Mouse (Mus musculus): ENCODE data around the gene Samd1.

Gene Samd1

DNA sequence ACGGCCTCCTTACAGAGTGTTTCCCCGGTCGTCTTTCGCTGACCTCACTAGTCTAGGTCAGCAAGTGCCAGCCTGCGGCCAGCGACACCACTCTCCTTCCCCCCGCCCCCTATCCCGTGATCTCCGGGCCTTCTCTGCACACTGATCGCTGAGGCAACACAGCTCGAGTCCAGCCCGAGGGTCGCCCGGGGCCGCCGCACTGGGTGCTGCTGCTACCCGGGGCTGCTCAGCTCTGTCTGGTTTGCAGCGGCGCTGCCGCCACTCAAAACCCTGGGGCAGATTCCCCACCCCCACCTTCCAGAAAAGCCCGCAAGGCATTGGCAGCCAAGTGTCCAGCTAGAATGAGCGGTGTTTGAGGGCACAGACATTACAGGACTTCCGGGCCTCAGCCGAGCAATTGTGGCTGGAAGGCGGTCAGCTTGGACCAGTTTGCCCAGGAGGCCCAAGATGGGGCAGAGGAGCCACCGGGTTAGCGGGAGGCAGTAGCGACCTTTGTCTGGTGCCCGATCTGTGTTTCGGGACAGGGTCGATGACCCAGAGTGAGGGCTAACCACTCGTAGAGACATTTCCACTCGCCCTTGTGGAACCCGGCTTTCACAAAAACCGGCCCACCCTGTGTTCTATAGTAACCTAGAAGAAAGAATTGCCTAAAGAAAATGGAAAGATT, 15.2 kb downstream of the Samd1 start:
- DNase-seq, result peak; percentile 34

DNA sequence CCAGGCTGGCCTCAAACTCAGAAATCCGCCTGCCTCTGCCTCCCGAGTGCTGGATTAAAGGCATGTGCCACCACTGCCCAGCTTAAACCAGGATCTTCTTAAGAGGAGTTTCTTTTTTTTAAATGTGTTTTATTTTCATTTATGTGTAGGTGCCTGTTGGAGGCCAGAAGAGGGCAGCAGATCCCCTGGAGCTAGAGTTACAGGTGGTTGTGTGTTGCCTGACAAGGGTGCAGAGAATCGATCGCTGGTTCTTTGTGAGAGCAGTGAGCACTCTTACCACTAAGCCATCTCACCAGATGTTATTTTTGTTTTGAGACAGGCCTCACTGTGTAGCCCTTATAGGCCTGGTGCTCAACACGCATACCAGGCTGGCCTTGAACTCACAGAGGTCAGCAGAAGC, 18.4 kb downstream of the Samd1 start:
- DNase-seq, result no peak

DNA sequence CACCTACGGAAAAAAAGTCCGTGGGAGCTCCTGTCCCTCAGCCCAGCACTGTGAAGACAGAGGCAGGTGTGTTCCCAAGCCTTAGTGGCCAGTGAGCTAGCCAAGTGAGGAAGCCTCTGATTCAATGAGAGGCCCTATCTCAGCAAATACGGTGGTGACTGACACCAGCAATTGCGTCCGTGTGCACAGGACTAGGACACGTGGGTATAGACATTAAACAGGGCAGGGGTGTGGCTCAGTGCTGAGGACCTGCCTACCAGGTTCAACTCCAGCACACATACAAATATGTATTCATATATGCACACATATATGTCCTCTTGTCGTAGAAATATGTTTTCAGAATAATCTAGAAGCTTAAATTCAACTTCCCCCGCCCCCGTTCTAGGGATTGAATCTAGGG, 22.3 kb downstream of the Samd1 start:
- DNase-seq, result no peak

DNA sequence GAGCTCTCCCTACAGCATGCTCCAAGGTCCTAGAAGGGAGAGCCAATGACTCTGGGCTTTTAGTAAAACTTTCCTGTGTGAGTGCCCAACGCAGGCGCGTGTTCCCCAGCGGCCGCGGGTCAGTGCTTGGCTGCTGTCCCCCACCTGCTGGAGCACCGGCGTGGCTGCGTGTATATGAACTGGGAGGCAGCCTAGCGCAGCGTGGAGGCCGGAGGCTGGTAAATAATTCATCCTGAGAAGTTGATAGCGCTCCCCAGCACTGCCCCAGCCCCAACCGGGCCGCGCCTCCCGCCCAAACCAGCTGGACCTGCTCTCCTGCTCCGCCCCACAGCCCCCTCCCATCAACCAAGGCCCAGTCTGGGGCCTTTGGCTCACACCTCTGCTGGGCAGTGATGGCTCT, 23.6 kb downstream of the Samd1 start, which contains the start of gene Palm3:
TSS of gene Palm3 (plus strand) at position 376 of the 400 bp plus-strand sequence.
- no peak for DNase-seq

DNA sequence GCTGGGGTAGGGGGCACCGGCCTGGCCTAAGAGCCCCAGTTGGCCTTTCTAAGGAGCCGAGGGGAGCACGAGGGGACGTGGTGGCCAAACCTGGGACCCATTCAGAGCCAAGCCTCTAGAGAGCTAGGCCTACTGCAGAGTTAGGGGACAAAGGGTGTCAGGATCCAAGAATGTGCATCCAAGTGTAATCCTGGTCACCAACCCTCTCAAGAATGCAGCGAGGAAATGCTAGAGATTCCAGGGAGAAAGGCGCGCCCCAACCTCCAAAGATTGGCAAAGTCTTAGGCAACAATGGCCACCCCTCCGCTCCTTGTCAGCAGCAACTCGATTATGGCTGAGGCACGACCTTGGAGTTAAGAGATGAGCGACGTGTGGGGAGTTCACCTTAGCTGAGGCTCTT, 24.1 kb downstream of the Samd1 start:
- no peak for DNase-seq

DNA sequence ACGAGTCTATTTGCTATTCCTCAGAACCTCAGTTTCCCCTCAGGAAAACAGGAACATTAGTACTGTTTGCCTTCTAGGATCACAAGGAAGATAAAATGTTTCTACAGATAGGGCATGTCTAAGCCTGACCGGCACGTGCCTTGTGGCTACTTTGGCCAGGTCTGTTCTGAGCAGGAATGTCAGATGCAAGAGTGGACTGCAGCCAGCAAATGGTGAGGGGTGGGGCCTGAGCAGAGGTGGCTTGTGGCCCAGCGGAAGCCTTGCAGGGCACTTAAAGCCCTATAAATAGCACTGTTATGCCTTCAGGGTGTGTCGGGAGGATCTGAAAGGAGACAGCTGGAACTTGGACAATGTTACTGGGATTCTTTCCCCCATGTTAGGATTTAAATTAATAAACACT, 25.6 kb downstream of the Samd1 start:
- peak; percentile 40 to 48 for DNase-seq

DNA sequence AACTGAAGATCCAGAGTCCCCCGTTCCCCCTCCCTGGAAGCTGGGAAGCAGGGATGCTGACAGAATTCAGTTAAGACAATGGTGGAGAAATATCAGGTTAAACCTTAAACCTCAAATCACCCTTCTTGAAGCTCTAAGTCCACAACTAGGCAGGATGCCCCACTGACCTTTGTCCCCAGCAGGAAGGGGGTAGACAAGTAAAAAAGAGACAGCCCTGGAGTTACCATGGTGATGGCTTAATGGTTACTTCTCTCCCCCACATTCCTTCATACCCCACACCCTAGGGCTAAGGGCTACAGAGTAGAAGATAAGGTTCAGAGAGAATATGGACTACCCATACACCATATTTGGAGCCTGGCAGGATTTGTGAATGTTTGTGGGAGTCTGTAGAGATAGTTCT, 26.2 kb downstream of the Samd1 start:
- no peak for DNase-seq

DNA sequence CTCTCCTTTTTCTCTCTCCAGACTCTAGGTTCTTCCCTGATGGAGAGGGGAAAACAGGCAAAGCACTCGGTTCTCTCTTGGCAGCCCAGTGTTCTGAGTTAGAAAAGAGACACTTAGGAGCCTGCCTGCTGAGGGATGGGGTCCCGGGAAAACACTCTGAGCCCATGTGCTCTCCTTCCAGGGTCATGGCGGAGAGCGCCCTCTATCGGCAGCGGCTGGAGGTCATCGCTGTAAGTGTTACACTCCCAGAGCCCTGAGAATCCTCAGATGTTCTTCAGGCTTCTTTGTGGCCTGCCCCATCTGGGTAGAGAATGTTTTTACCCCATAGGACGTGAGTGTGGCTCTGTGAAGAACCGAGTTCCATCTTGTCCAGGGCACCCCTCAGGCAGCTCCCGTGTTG, 26.7 kb downstream of the Samd1 start:
- peak; percentile 72 to 76 for DNase-seq

DNA sequence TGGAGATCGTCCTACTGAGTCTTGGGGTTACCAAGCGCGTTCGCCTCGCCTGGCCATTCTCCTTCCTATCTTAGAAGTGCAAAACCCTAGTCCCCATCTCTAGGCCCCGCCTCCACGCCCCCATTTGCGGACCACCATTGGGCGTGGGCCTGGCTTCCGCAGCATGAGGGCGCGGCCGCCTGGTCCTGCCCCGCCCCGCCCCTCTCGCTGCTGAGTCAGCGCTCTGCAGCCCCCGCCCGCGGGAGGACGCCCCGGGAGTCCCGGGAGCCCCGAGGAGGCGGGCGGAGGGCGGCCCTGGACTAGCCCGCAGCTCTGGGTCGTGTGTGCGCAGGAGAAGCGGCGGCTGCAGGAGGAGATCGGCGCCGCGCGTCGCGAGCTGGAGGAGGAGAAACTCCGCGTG, 28.4 kb downstream of the Samd1 start:
- DNase-seq, result peak; percentile 60 to 74

DNA sequence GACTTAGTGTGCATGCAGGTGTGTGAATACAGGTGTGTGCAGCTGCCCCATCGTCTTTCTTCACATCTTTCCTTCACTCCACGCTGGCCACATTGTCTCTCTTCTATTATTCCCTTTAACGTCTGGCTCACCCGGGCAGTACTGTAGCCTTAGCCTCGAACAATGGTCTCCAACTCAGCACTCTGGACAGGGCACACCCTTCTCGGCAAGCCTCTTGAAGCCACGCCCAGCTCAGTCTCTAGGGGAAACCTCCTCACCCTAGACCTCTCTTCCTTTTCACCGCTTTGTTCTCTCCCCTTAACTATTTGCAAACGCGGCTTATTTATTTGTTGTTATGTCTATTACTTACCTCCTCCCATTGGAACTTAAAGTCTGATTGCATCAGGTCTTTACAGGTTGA, 30.0 kb downstream of the Samd1 start:
- DNase-seq, result no peak

DNA sequence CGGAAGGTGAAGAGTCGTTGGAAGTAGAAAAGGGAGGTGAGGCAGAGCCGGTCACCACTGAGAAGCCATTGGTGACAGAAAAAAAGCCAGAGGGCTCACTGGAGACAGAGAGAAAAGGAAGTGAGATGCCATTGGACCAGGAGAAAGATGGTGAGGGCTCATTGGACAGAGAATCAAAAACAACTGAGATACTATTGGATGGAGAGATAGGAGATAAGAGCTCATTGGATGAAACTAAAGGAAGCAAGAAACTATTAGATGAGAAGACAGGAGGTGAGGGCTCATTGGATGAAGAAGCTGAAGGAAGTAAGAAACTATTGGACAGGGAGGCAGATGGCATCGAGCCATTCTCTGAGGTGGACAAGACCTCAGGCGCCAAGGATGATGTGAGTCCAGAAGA, 31.8 kb downstream of the Samd1 start:
- peak in 1 of 2 experiments; percentile 22 for DNase-seq

DNA sequence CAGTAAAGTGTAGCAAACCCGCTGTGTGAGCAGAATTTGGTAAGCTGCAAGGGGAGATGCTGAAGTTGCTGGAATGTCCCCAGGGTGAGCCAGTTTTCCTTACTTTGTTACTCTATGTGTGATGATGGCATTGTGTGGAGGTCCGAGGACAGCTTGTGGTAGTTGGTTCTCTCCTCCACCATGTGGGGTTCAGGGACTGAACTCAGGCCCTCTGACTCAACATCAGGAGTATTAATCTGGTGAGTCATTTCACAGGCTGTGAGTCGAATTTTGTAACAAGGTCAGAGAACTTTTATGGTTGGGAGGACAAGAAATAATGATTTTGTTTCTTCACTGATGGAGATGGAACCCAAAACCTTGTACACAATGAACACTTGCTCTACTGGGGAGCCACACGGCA, 35.3 kb downstream of the Samd1 start:
- DNase-seq, result no peak

DNA sequence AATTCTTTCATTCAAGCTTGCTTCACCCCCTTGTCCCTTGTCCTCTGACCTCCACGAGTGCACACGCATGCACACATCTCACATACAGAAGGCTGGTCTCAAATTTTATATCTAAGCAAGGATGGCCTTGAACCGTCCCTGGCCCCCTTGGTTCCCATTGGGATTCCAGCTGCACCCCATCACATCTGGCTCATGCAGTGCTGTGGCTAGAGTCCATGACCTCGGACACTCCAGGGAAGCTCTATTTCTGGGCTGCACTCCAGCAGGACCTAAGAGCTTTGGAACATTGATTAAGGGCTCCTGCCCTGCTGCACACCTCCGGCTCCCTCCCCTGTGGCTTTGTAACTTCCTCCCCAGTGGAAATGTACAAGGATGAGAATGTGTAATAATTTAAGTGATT, 40.5 kb downstream of the Samd1 start:
- no peak for DNase-seq

DNA sequence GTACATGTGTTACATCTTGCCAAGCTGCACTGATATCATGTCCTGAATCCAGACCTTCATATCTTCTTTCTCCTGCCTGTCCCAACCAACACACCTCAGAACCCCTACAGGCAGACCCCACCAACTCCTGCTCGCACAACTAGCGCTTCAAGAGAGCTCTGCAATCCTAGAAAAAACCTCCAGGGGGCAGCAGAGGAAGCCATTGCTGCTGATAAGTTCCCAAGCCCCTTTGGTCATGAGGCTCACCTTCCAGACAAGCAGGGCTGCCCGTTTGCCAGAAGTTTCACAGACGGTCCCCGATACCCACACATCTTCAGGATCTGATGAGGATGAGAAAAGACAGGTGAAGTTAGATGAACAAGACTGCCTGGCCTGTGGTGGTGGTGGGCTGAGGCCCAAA, 41.6 kb downstream of the Samd1 start:
- DNase-seq, result peak; percentile 89 to 93

DNA sequence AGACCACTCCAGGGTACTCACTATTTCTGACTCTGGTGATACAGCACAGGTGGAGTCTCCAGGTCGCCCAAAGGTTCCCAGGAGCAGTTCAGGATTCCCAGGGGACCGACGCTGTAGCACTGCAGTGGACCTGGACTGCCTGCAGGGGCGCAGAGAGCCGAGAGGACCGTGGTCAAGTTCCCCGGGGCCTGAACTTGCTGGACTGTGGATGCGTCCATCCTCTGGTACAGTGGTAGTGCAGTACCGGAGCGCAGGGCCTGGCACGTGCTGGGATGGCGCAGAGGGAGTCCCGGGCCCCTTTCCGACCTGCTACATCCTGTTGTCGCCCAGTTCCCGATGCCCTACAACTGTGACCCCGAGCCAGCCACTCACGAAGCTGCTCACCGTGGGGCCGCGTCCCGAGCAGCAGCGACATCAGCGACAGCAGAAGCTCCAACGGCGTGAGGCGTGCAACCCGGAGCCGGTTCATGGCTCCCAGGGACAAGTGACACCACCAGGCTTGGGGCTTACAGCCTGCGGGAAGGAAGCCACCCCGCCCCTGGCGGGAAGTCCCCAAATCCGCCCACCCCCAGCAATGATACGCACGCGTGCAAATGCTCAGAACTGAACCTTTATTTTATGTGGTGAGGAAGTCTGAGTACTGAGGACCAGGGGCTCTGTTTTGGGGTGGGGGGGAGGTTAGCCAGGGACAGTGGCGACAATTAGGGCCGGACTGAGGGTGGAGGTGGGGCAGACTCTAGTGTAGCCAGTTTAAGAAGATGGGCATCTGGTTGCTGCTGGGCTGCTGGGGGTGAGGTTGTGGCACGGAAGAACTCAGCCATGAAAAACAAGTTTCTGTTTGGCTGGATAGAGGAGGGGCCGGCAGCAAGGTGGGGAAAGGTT, 44.8 kb downstream of the Samd1 start, which contains the start of gene Il27ra:
TSS of gene Il27ra (minus strand) at position 524 of the 882 bp plus-strand sequence.
- DNase-seq, result peak; percentile 67 to 68

DNA sequence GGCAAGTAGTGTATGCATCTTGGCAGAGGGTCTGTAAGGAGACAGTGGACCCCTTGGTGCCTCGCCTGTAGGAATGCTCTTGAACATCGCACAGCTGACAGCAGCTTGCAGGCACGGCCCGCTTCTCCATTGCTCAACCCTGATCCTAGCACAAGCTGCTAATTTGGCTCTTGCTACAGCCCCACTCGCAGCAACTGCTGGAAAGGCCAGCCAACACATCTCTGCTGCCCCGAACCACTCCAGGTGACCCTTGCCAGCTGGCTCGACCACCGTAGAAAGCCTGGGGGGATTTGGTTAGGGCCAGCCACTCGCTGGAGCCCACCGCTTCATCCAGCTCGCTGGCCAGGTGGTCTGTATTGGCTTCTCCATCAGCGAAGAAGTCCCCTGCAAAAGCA, 45.5 kb downstream of the Samd1 start:
- DNase-seq, result peak; percentile 84 to 89

DNA sequence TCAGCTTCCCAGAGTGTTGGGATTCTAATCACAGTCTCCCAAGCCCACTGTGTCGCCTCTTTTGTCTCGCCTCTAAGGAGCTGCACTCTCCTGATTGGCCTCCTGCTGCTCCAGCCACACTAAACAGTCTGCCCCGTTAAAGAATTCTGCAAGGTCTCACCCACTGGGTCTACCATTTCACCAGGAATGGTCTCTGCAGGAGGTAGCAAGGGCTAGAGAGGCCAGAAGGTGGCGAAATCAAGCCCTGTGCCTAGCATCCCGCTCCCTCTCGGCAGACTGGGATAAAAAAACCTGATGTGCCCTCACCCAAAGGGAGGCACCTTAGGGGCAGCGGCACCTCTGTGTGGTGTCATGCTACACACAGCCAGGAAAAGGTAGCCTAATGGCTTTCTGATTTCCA, 46.6 kb downstream of the Samd1 start:
- peak in 1 of 2 experiments; percentile 21 for DNase-seq

DNA sequence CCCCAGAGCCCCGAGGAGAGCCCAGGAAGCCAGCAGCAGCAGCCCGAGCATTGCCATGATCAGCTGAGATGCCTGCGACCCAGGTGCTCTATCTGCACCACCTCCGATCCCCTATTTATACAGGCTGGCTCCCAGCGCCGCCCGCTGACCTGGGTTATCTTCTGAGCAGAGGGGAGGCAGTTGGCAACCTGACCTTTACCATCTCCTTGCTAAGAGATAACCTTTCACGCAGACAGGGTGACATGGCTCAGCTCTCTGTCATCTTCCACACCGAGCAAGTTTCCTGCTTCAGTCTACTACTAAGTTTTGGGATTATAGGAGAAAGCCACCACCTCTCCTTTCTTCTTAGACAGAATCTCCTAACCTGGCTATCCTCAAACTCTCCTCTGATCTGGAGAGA, 47.4 kb downstream of the Samd1 start, which contains the start of gene Rln3:
TSS of gene Rln3 (minus strand) at position 101 of the 400 bp plus-strand sequence.
- DNase-seq, result no peak

DNA sequence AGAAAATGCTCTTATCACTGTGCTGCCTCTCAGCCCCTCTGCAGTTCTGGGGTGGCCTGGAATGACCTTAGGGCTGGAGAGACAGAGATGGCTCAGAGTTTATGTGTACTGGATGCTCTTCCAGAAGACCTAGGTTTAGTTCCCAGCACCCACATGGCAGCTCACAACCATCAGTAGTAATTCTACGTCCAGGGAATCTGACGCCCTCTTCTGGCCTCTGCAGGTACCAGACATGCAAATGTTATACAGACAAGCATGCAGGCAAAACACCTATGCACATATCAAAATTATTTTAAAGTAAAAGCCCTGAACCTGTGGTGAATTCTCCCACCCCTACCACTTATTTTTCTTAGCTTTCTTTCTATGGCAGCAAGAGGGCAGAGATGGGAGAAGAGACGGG, 49.0 kb downstream of the Samd1 start:
- no peak for DNase-seq

DNA sequence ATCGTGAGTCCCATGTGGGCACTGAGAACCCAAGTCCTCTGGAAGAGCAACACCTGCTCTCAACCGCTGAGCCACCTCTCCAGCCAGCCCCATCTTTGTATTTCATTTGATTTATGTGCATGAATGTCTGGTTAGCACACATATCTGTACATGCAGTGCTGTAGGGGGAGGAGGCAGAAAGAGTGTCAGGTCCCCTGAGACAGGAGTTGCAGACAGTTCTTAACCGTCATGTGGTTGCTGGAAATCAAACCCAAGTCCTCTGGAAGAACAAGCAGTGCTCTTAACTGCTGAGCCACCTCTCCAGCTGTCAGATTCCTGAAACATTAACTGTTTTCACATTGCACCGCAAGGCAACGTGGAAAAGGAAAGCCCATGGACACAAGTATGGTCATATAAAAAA, 50.7 kb downstream of the Samd1 start:
- DNase-seq, result no peak

Measured in cerebellum, postnatal 10 days (tissue).